Mouse (Mus musculus) midbrain, postnatal 0 days (tissue): Measurements from ENCODE around the gene Nae1. TPM values are rescaled to one million over a fixed set of nuclear protein-coding genes. Genes with fewer than 3 reads are reported as not detected.

Experiments
- ATAC-seq: fragments of 200-750 bp; cut with Nextera tagmentation; 2 replicates; pipeline ENCODE4 v1.8.0; 2017; ENCODE audit warnings: moderate number of reproducible peaks, mild to moderate bottlenecking, moderate TSS enrichment, moderate library complexity; ENCODE audit not compliant: low FRiP score
- DNase-seq: peaks from one replicate; pipeline ENCODE4 v3.0.0-alpha.2; 2015; ENCODE audit warnings: low spot score
- H3K27ac ChIP-seq: fragments of 300-500 bp; sonication (generic); 2 replicates; pipeline ENCODE4 v1.5.1; 2014; ENCODE audit warnings: low read depth, mild to moderate bottlenecking, low read length, mixed read lengths
- H3K27me3 ChIP-seq: fragments of 300-500 bp; sonication (generic); 2 replicates; pipeline ENCODE4 v1.6.1; 2014; ENCODE audit warnings: low read length, control low read depth, mixed read lengths; ENCODE audit not compliant: insufficient read depth
- H3K36me3 ChIP-seq: fragments of 300-500 bp; sonication (generic); 2 replicates; pipeline ENCODE4 v1.6.1; 2014; ENCODE audit warnings: low read length, control low read depth, mixed read lengths; ENCODE audit not compliant: insufficient read depth
- H3K4me1 ChIP-seq: fragments of 300-500 bp; sonication (generic); 2 replicates; pipeline ENCODE4 v1.6.1; 2014; ENCODE audit warnings: mild to moderate bottlenecking, control low read depth, antibody characterized with exemption, low read length, mixed read lengths; ENCODE audit not compliant: insufficient read depth
- H3K4me2 ChIP-seq: fragments of 300-500 bp; sonication (generic); 2 replicates; pipeline ENCODE4 v1.6.1; 2014; ENCODE audit warnings: low read depth, mild to moderate bottlenecking, low read length, mixed read lengths; ENCODE audit not compliant: poor library complexity, severe bottlenecking
- H3K4me3 ChIP-seq: fragments of 300-500 bp; sonication (generic); 2 replicates; pipeline ENCODE4 v1.5.1; 2014; ENCODE audit warnings: low read depth, mild to moderate bottlenecking, low read length, moderate library complexity
- H3K9ac ChIP-seq: fragments of 300-500 bp; sonication (generic); replicated peaks from 2 replicates; pipeline ENCODE4 v1.6.1; 2014; ENCODE audit warnings: mild to moderate bottlenecking, low read length, moderate library complexity, mixed read lengths; ENCODE audit not compliant: poor library complexity, severe bottlenecking
- H3K9me3 ChIP-seq: fragments of 300-500 bp; sonication (generic); 2 replicates; pipeline ENCODE4 v1.6.1; 2016; ENCODE audit warnings: low read length, control low read depth
- CTCF ChIP-seq: IDR thresholded peaks from 2 replicates; pipeline ENCODE4 v1.5.1; 2016; ENCODE audit warnings: antibody characterized with exemption, mild to moderate bottlenecking
- WGBS: fragments of 180-500 bp; shearing (Covaris S2); extraction: QIAGEN DNeasy Blood & Tissue Kit; methylation state at CpG from one replicate; pipeline ENCODE4 v1.1.7; 2014; 5-methylcytosine and 5-hydroxymethylcytosine counted together
- polyA plus RNA-seq: library from polyadenylated mRNA; unstranded; fragments of >200 nt; fragmentation: Nextera tagmentation; extraction: Ambion mirVana; gene quantifications from 2 replicates; pipeline ENCODE4 v1.2.1, GENCODE M21; 2015
- total RNA-seq: library from RNA; depleted of rRNA; stranded (reverse); fragments of >200 nt; gene quantifications from 2 replicates; pipeline ENCODE4 v1.2.3, GENCODE M21; 2014

Nae1 gene
- total and polyA plus RNA-seq, 2 experiments from 2014 or later: 48.1 to 108 TPM

GRCm38 (mm10) chr8:104542160-104542559 lies 7.7 kb upstream of the Nae1 start:
- DNase-seq: no peak
- peaks cover 38% of the 10 kb centered on the region for H3K27me3 ChIP-seq
- ATAC-seq: no peak
- peaks cover 7% of the 10 kb centered on the region; the same call in 1 of the 2 replicates for H3K4me1 ChIP-seq
- H3K4me3 ChIP-seq: peak overlapping the region; percentile 63; the same call in 1 of the 2 replicates
- peak overlapping the region; percentile 99; the same call in 1 of the 2 replicates for H3K4me2 ChIP-seq
- H3K36me3 ChIP-seq: no peaks in the 10 kb centered on the region
- no peak for TF ChIP-seq CTCF
- no peak overlapping the region for H3K9ac ChIP-seq
- H3K9me3 ChIP-seq: no peaks in the 10 kb centered on the region
- 14% methylated on average over 11 of the region's 11 CpGs for WGBS
- no peak overlapping the region for H3K27ac ChIP-seq

- Histone ChIP-seq H3K4me2 (peak overlapping the region; percentile 99), H3K36me3 (no peaks in the 10 kb centered on the region), H3K27ac (no peak overlapping the region), H3K9ac (0 out of 2 replicates have a peak overlapping the region, but pooled peaks have one; percentile 55), H3K4me1 (peaks cover 7% of the 10 kb centered on the region; the same call in 1 of the 2 replicates), H3K9me3 (no peaks in the 10 kb centered on the region), H3K4me3 (peak overlapping the region; percentile 63), H3K27me3 (peaks cover 38% of the 10 kb centered on the region)
- ATAC-seq (no peak), DNase-seq (no peak)
- TF ChIP-seq CTCF: no peak
- 12% methylated on average over 8 of the region's 8 CpGs for WGBS
Observed at GRCm38 (mm10) chr8:104541515-104541880, 7.1 kb upstream of the Nae1 start.

- H3K9me3 ChIP-seq: no peaks in the 10 kb centered on the region
- no peaks in the 10 kb centered on the region for H3K36me3 ChIP-seq
- ATAC-seq (peak; percentile 45), DNase-seq (no peak)
- under 1% methylated on average over 69 of the region's 76 CpGs for WGBS
- H3K27me3 ChIP-seq: peaks cover 38% of the 10 kb centered on the region
- peak overlapping the region; percentile 99 for H3K4me2 ChIP-seq
- H3K4me1 ChIP-seq: peaks cover 7% of the 10 kb centered on the region; the same call in 1 of the 2 replicates
- H3K27ac ChIP-seq: no peak overlapping the region
- no peak for TF ChIP-seq CTCF
- H3K4me3 ChIP-seq: peak overlapping the region; percentile 63
- H3K9ac ChIP-seq: peak overlapping the region; percentile 55
Observed at GRCm38 (mm10) chr8:104540710-104541514, 6.5 kb upstream of the Nae1 start.

GRCm38 (mm10) chr8:104540238-104540637 lies 5.8 kb upstream of the Nae1 start:
- Histone ChIP-seq H3K27me3 (peaks cover 38% of the 10 kb centered on the region), H3K36me3 (no peaks in the 10 kb centered on the region), H3K4me1 (peaks cover 7% of the 10 kb centered on the region; the same call in 1 of the 2 replicates), H3K4me2 (peak overlapping the region; percentile 99), H3K4me3 (peak overlapping the region; percentile 63), H3K27ac (no peak overlapping the region), H3K9ac (no peak overlapping the region; the same call in 1 of the 2 replicates), H3K9me3 (no peaks in the 10 kb centered on the region)
- DNase-seq: no peak
- TF ChIP-seq CTCF: no peak
- peak; percentile 13; the same call in 1 of the 2 replicates for ATAC-seq
- WGBS: 42% methylated on average over 7 of the region's 7 CpGs

GRCm38 (mm10) chr8:104539566-104539965 lies 5.1 kb upstream of the Nae1 start:
- Histone ChIP-seq H3K27me3 (peaks cover 38% of the 10 kb centered on the region), H3K4me3 (no peak overlapping the region), H3K4me2 (no peak overlapping the region), H3K36me3 (no peaks in the 10 kb centered on the region), H3K9ac (no peak overlapping the region), H3K27ac (no peak overlapping the region), H3K9me3 (no peaks in the 10 kb centered on the region), H3K4me1 (peaks cover 7% of the 10 kb centered on the region; the same call in 1 of the 2 replicates)
- no peak for TF ChIP-seq CTCF
- DNase-seq (no peak), ATAC-seq (no peak)
- 92% methylated on average over 2 of the region's 2 CpGs for WGBS

- Histone ChIP-seq H3K36me3 (no peaks in the 10 kb centered on the region), H3K27me3 (peaks cover 38% of the 10 kb centered on the region), H3K4me2 (no peak overlapping the region), H3K4me1 (peaks cover 7% of the 10 kb centered on the region; the same call in 1 of the 2 replicates), H3K4me3 (no peak overlapping the region), H3K9ac (no peak overlapping the region), H3K27ac (no peak overlapping the region), H3K9me3 (no peaks in the 10 kb centered on the region)
- 90% methylated on average over 4 of the region's 4 CpGs for WGBS
- TF ChIP-seq CTCF: no peak
- ATAC-seq (no peak), DNase-seq (no peak)
Observed at GRCm38 (mm10) chr8:104538896-104539295, 4.5 kb upstream of the Nae1 start.
